Mouse (Mus musculus) heart, embryonic 16.5 days (tissue): ENCODE measurements around the gene Tmcc2. TPM values are rescaled to one million over a fixed set of nuclear protein-coding genes. Genes with fewer than 3 reads are reported as not detected.

Experiments
- ATAC-seq: fragments of 200-750 bp; cut with Nextera tagmentation; replicated peaks from 2 replicates; pipeline ENCODE4 v1.8.0; 2017; ENCODE audit warnings: moderate number of reproducible peaks; ENCODE audit not compliant: insufficient read depth, low FRiP score; ENCODE audit errors: extremely low read depth
- H3K27ac ChIP-seq: fragments of 300-500 bp; sonication (generic); 2 replicates; pipeline ENCODE4 v1.5.1; 2014; ENCODE audit warnings: mild to moderate bottlenecking, low read length, control low read depth, moderate library complexity
- H3K27me3 ChIP-seq: fragments of 300-500 bp; sonication (generic); 2 replicates; pipeline ENCODE4 v1.6.1; 2014; ENCODE audit warnings: low read length, mixed read lengths; ENCODE audit not compliant: control insufficient read depth, insufficient read depth
- H3K36me3 ChIP-seq: fragments of 300-500 bp; sonication (generic); 2 replicates; pipeline ENCODE4 v1.6.1; 2014; ENCODE audit not compliant: control insufficient read depth, insufficient read depth
- H3K4me1 ChIP-seq: fragments of 300-500 bp; sonication (generic); 2 replicates; pipeline ENCODE4 v1.6.1; 2014; ENCODE audit warnings: low read length, mixed read lengths; ENCODE audit not compliant: control insufficient read depth, insufficient read depth
- H3K4me2 ChIP-seq: fragments of 300-500 bp; sonication (generic); 2 replicates; pipeline ENCODE4 v1.6.1; 2014; ENCODE audit warnings: low read depth, mild to moderate bottlenecking, control low read depth, low read length
- H3K4me3 ChIP-seq: fragments of 300-500 bp; sonication (generic); 2 replicates; pipeline ENCODE4 v1.5.1; 2014; ENCODE audit warnings: mild to moderate bottlenecking, control low read depth, low read length
- H3K9ac ChIP-seq: fragments of 300-500 bp; sonication (generic); 2 replicates; pipeline ENCODE4 v1.6.1; 2014; ENCODE audit warnings: low read length, control low read depth
- H3K9me3 ChIP-seq: fragments of 300-500 bp; sonication (generic); replicated peaks from 2 replicates; pipeline ENCODE4 v1.6.1; 2016; ENCODE audit warnings: low read length; ENCODE audit not compliant: control insufficient read depth
- WGBS: fragments of 180-500 bp; shearing (Covaris S2); extraction: QIAGEN DNeasy Blood & Tissue Kit; methylation state at CpG from one replicate; pipeline ENCODE4 v1.1.7; 2014; 5-methylcytosine and 5-hydroxymethylcytosine counted together
- polyA plus RNA-seq: library from polyadenylated mRNA; unstranded; fragments of >200 nt; fragmentation: Nextera tagmentation; extraction: Ambion mirVana; gene quantifications from 2 replicates; pipeline ENCODE4 v1.2.1, GENCODE M21; 2015

The Tmcc2 gene
- polyA plus RNA-seq, 1 experiment from 2014 or later, result 10.6 TPM

GRCm38 (mm10) chr1:132385711-132386110, 5.4 kb downstream of the Tmcc2 start:
- Histone ChIP-seq H3K27me3 (no peaks in the 10 kb centered on the region), H3K4me3 (no peak overlapping the region), H3K36me3 (no peaks in the 10 kb centered on the region), H3K9ac (no peak overlapping the region), H3K4me2 (no peak overlapping the region), H3K27ac (no peak overlapping the region), H3K4me1 (peaks cover 45% of the 10 kb centered on the region), H3K9me3 (no peaks in the 10 kb centered on the region)
- no peak for ATAC-seq
- 70% methylated on average over 4 of the region's 4 CpGs for WGBS

- H3K36me3 ChIP-seq, result peaks cover 3% of the 10 kb centered on the region
- WGBS, result 63% methylated on average over 14 of the region's 14 CpGs
- H3K4me2 ChIP-seq, result no peak overlapping the region
- no peak overlapping the region for H3K4me3 ChIP-seq
- H3K4me1 ChIP-seq, result peaks cover 41% of the 10 kb centered on the region
- H3K27ac ChIP-seq, result no peak overlapping the region
- no peaks in the 10 kb centered on the region for H3K27me3 ChIP-seq
- ATAC-seq, result no peak
- no peak overlapping the region for H3K9ac ChIP-seq
- H3K9me3 ChIP-seq, result no peaks in the 10 kb centered on the region
Observed at GRCm38 (mm10) chr1:132385266-132385665, 5.8 kb downstream of the Tmcc2 start.

GRCm38 (mm10) chr1:132384001-132384554, 7.0 kb downstream of the Tmcc2 start:
- H3K4me1 ChIP-seq, result peaks cover 29% of the 10 kb centered on the region
- peaks cover 8% of the 10 kb centered on the region for H3K36me3 ChIP-seq
- H3K4me2 ChIP-seq, result no peak overlapping the region
- no peak overlapping the region for H3K4me3 ChIP-seq
- no peak overlapping the region for H3K27ac ChIP-seq
- no peak overlapping the region for H3K9ac ChIP-seq
- H3K27me3 ChIP-seq, result no peaks in the 10 kb centered on the region
- no peaks in the 10 kb centered on the region for H3K9me3 ChIP-seq
- no peak for ATAC-seq
- 88% methylated on average over 8 of the region's 8 CpGs for WGBS

DNA sequence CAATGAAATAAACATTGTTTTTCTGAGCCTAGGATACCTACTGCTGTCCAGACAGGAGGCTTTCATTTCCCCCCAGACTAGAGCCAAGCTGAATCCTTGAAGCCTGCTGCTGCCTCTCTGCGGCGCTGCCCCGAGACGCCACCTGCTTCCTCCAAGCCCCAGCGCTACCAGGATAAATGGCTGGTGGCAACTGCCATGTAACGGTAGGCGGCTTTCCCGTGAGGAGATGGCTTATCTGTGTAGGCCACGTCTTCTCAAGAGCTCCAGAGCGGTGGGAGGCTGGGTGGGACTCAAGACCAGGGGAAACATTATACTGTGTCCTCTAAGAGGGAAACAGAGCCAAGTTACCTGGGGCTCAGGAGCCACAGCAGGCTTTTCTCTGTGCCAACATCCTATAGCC, 9.2 kb downstream of the Tmcc2 start:
- Histone ChIP-seq H3K27me3 (no peaks in the 10 kb centered on the region), H3K9me3 (no peaks in the 10 kb centered on the region), H3K36me3 (peaks cover 8% of the 10 kb centered on the region), H3K4me1 (peaks cover 21% of the 10 kb centered on the region; the same call in 1 of the 2 replicates), H3K27ac (no peak overlapping the region), H3K4me3 (no peak overlapping the region), H3K9ac (no peak overlapping the region), H3K4me2 (no peak overlapping the region)
- 64% methylated on average over 10 of the region's 10 CpGs for WGBS
- no peak for ATAC-seq

GRCm38 (mm10) chr1:132380550-132381100, 10.5 kb downstream of the Tmcc2 start:
- 81% methylated on average over 27 of the region's 27 CpGs for WGBS
- no peak for ATAC-seq
- H3K4me2 ChIP-seq, result no peak overlapping the region

DNA sequence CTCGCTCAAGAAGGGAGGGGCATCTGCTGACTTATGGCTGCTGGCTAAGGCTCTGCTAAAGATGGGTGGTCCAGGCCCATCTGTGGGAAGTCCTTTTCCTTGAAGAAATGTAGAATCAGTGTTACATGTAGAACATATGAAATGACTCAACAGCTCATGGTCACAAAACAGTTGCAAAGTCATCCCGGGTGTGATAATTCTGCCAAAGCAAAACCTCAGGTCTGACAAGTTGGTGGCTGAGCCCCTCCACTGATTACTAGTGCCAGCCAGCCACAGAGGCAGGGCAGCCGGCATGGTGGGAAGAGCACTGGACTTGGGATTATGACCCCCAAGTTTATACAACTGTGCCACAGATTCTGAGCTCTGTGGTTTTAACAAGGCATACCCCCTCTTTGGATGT, 13.3 kb downstream of the Tmcc2 start:
- no peak for ATAC-seq
- Histone ChIP-seq H3K9ac (no peak overlapping the region), H3K4me1 (peaks cover 47% of the 10 kb centered on the region), H3K27me3 (no peaks in the 10 kb centered on the region), H3K4me3 (no peak overlapping the region), H3K4me2 (no peak overlapping the region), H3K9me3 (no peaks in the 10 kb centered on the region), H3K27ac (no peak overlapping the region), H3K36me3 (peaks cover 8% of the 10 kb centered on the region)
- 79% methylated on average over 3 of the region's 3 CpGs for WGBS

More at GRCm38 (mm10) chr1:132380550-132381100, 10.5 kb downstream of the Tmcc2 start:
- H3K27ac ChIP-seq, result no peak overlapping the region
- no peaks in the 10 kb centered on the region for H3K27me3 ChIP-seq
- no peak overlapping the region for H3K4me3 ChIP-seq
- H3K9me3 ChIP-seq, result no peaks in the 10 kb centered on the region
- H3K9ac ChIP-seq, result no peak overlapping the region
- H3K4me1 ChIP-seq, result peaks cover 30% of the 10 kb centered on the region
- H3K36me3 ChIP-seq, result peaks cover 8% of the 10 kb centered on the region

DNA sequence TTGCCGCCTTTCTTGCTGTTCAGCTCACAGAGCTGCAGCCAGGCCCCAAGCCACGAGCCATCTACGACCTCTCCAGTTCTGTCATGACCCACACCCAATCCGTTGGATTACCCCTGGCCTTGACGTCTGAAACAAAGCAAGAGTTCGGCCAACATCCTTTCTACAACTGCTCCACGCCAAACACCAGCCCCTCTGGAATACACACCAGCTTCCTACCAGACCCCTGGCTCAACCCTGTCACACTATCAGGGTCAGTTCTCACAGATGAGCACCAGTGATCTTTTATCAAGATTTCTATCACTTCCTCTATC, 14.1 kb downstream of the Tmcc2 start:
- no peak overlapping the region for H3K4me2 ChIP-seq
- H3K4me1 ChIP-seq, result peaks cover 53% of the 10 kb centered on the region
- no peak overlapping the region for H3K27ac ChIP-seq
- no peaks in the 10 kb centered on the region for H3K27me3 ChIP-seq
- H3K4me3 ChIP-seq, result no peak overlapping the region
- H3K9me3 ChIP-seq, result no peaks in the 10 kb centered on the region
- H3K9ac ChIP-seq, result no peak overlapping the region
- no peak for ATAC-seq
- WGBS, result 48% methylated on average over 7 of the region's 7 CpGs
- peaks cover 8% of the 10 kb centered on the region for H3K36me3 ChIP-seq

- WGBS, result 69% methylated on average over 8 of the region's 8 CpGs
- ATAC-seq, result no peak
- Histone ChIP-seq H3K36me3 (peaks cover 8% of the 10 kb centered on the region), H3K9me3 (no peaks in the 10 kb centered on the region), H3K27ac (no peak overlapping the region), H3K4me1 (peaks cover 58% of the 10 kb centered on the region), H3K27me3 (no peaks in the 10 kb centered on the region), H3K4me3 (no peak overlapping the region), H3K4me2 (no peak overlapping the region), H3K9ac (no peak overlapping the region)
Observed at GRCm38 (mm10) chr1:132376211-132377054, 14.6 kb downstream of the Tmcc2 start.

DNA sequence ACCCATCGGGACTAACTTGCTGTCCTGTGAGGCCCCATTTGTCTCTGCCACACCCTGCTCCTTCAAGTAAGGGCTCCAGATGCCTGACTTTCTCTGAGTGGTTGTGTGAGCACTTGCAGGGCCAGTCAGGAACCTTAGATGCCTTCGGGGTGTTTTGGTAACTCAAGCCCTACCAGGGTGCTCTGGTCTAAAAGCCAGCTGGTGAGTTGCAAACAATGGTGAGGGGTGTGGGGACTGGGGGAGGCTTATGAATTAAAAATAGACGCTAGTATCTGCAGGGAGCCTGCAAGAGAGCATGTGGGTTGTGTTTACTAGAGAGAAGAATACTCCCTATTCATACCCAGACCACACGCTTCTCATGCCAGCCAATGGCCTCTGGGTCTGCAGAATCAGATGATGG, 15.8 kb downstream of the Tmcc2 start:
- 16% methylated on average over 4 of the region's 4 CpGs for WGBS
- H3K36me3 ChIP-seq, result peaks cover 6% of the 10 kb centered on the region
- no peaks in the 10 kb centered on the region for H3K27me3 ChIP-seq
- H3K9me3 ChIP-seq, result no peaks in the 10 kb centered on the region
- ATAC-seq, result 0 out of 2 replicates have a peak, but pooled peaks have one; percentile 33
- no peak overlapping the region for H3K4me3 ChIP-seq
- peak overlapping the region; percentile 20 for H3K4me2 ChIP-seq
- H3K4me1 ChIP-seq, result peaks cover 67% of the 10 kb centered on the region
- peak overlapping the region; percentile 18; the same call in 1 of the 2 replicates for H3K9ac ChIP-seq
- H3K27ac ChIP-seq, result peak overlapping the region; percentile 65
